Mouse (Mus musculus) megakaryocyte, embryonic 14.5 days (primary cell): Measurements from ENCODE around the gene Zfp169.

ENCODE experiments used
- FLI1 ChIP-seq: IDR thresholded peaks from 2 replicates; pipeline ENCODE4 v1.6.1; 2012; ENCODE audit warnings: low read length, inconsistent platforms, mixed read lengths
- GATA1 ChIP-seq: IDR thresholded peaks from 3 replicates; pipeline ENCODE4 v1.6.1; 2012; ENCODE audit warnings: mixed read lengths, low read length, inconsistent platforms, borderline replicate concordance

DNA sequence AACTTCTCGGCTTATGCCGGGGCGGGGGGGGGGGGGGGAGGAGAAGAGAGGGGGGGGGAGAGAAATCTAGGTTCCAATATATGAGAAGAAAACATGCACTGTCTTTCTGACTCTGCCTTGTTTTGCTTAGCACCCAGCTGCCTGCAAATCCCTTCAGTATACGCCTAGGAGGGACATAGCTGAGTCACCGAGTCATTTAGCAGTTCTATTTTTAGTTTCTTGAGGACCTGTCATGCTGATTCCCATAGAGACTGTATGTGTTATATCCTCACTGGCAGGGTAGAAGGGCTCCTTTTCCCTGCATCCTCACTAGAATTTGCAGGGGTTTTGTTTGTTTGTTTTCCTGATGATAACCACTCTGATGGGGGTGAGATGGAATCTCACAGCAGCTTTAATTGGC lies 20.1 kb downstream of the Zfp169 start:
- TF ChIP-seq GATA1 (no peak), FLI1 (no peak)
